Mouse (Mus musculus) small intestine, adult 2 months (tissue): ENCODE data around the gene Mitf.

Experiments
- CTCF ChIP-seq: fragments of 200-500 bp; IDR thresholded peaks from 2 replicates; pipeline ENCODE4 v1.5.1; 2012; ENCODE audit warnings: low read depth, mild to moderate bottlenecking, control low read depth, inconsistent platforms, low read length, moderate library complexity, mixed read lengths; ENCODE audit not compliant: insufficient replicate concordance, insufficient read length; ENCODE audit errors: extremely low read depth
- POLR2A ChIP-seq: fragments of 200-500 bp; IDR thresholded peaks from 2 replicates; pipeline ENCODE4 v1.6.1; 2012; ENCODE audit warnings: low read depth, mild to moderate bottlenecking, control low read depth, inconsistent platforms, low read length, moderate library complexity

DNA sequence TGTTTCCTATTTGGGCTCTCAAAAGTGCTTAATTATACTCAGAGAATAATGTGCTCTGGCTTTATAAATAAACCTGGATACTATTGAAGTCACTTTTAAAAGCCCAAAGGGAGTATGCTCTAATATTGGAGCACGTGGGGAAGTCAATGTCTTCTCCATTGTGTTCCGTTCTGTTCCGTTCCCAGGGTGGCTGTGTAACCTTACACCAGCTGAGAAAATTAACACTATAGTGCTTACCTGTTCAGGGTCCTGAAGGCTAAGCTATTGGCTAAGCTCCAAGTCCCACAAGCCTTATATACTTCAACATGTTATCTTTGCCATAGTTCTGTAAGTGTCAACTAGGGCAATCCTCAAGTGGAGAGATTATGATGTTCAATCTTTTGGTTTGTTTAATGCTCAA, 42.9 kb upstream of the Mitf start:
- TF ChIP-seq CTCF (no peak), POLR2A (no peak)
